Mouse (Mus musculus): ENCODE results near the gene Gm3696.
"Not testable (repeated sequence)": the region's sequence is repeated elsewhere in the genome, so short reads cannot be mapped to it uniquely, and the experiment has no call there.

GRCm38 (mm10) chr14:7105124-7105802 is 4.8 kb upstream of the Gm3696 start:
- not testable (repeated sequence) for TF ChIP-seq POLR2A (IDR thresholded peaks at IDR 0.05; ENCODE audit: insufficient read depth, low read depth, low read length); CTCF (IDR thresholded peaks at IDR 0.05); EP300 (IDR thresholded peaks at IDR 0.05; ENCODE audit: insufficient read depth, low read depth, low read length)
